Mouse (Mus musculus): ENCODE measurements at regions not wholly inside any gene's neighbourhood (a gene's known extent, or its start where the extent isn't known, plus 50 kb on each side); places are given as distances from the start of the nearest gene placed in this dataset.
"Not testable (repeated sequence)": the region's sequence is repeated elsewhere in the genome, so short reads cannot be mapped to it uniquely, and the experiment has no call there.

DNA sequence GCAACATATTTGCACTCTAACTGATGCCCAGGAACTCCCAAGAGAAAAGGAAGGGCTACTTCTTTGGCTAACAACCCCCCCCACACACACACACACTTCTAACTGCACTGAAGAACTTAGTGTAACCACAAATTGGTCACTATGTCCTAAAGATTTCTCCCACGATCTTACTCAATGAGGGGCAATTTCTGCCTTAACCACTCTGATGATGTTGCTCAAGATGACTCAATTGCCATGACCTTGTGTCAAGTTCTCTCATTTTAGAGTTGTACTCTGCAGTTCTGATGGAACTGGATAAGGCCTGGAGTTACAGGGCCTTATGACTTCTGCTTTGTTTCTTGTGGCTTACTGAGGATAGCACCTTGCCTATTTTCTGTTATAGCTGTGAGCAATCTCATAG lies 81.7 kb downstream of the Sem1 start:
- Histone ChIP-seq H3K4me1 (ENCODE audit: control insufficient read depth, insufficient read depth, low read length) (no peaks in the 10 kb centered on the region), H3K9ac (ENCODE audit: low read depth, low read length) (no peak overlapping the region), H3K27me3 (replicated peaks; ENCODE audit: control insufficient read depth, insufficient read depth, low read length) (no peaks in the 10 kb centered on the region), H3K4me3 (ENCODE audit: low read length) (no peak overlapping the region), H3K27ac (ENCODE audit: low read length) (no peak overlapping the region), H3K9me3 (ENCODE audit: control insufficient read depth, low read length) (no peaks in the 10 kb centered on the region), H3K36me3 (ENCODE audit: control insufficient read depth, insufficient read depth, low read length) (no peaks in the 10 kb centered on the region), H3K4me2 (ENCODE audit: low read depth, low read length) (no peak overlapping the region)
- no peak for ATAC-seq
- WGBS, result 77% methylated on average over 1 of the region's 1 CpGs

DNA sequence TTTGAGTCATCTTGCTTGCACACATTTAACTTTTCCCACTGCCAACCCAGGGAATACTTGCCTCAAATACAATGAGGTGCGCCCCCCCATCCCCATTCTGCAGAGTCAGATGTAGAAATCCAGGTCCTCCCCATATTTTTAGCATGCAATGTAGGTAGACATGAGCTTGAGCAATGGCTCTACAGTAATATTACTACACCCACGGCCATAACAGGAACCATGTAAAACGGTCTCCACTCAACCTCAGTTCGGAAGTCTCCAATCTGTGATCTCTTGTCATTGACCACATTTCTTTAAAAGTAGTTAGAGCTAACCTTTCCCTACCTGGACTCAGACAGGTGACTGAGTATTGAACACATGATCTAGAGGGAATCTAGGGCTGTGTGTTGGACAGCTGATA lies 82.1 kb downstream of the Sem1 start:
- Histone ChIP-seq H3K36me3 (ENCODE audit: control insufficient read depth, insufficient read depth, low read length) (no peaks in the 10 kb centered on the region), H3K4me2 (ENCODE audit: low read depth, low read length) (no peak overlapping the region), H3K9ac (ENCODE audit: low read depth, low read length) (no peak overlapping the region), H3K9me3 (ENCODE audit: control insufficient read depth, low read length) (no peaks in the 10 kb centered on the region), H3K27me3 (replicated peaks; ENCODE audit: control insufficient read depth, insufficient read depth, low read length) (no peaks in the 10 kb centered on the region), H3K4me1 (ENCODE audit: control insufficient read depth, insufficient read depth, low read length) (no peaks in the 10 kb centered on the region), H3K27ac (ENCODE audit: low read length) (no peak overlapping the region), H3K4me3 (ENCODE audit: low read length) (no peak overlapping the region)
- no peak for ATAC-seq
- WGBS, result 92% methylated on average over 4 of the region's 4 CpGs

DNA sequence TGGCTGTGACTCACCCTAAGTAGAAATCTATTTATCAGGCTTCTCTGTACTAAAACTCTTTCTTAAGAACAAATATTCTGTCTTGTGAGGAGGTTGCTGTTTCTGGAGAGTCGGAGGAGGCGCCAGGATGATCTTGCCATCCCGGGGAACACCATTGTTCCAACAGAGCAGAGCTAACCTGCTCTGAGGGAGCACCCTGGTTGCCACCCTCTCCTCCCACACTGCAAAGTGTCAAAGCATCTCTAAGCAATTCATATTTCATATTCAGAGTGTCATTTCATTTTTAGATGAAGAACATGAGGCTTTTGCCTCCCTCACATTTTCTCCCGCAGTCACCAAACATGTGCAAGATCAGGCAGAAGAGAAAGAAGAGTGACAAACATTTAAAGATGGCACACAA lies 90.3 kb downstream of the Sem1 start:
- Histone ChIP-seq H3K9ac (ENCODE audit: low read depth, low read length) (no peak overlapping the region), H3K27ac (ENCODE audit: low read length) (no peak overlapping the region), H3K9me3 (ENCODE audit: control insufficient read depth, low read length) (no peaks in the 10 kb centered on the region), H3K4me1 (ENCODE audit: control insufficient read depth, insufficient read depth, low read length) (no peaks in the 10 kb centered on the region), H3K4me2 (ENCODE audit: low read depth, low read length) (no peak overlapping the region), H3K27me3 (replicated peaks; ENCODE audit: control insufficient read depth, insufficient read depth, low read length) (no peaks in the 10 kb centered on the region), H3K4me3 (ENCODE audit: low read length) (no peak overlapping the region), H3K36me3 (ENCODE audit: control insufficient read depth, insufficient read depth, low read length) (no peaks in the 10 kb centered on the region)
- WGBS, result 82% methylated on average over 4 of the region's 4 CpGs
- ATAC-seq, result no peak

DNA sequence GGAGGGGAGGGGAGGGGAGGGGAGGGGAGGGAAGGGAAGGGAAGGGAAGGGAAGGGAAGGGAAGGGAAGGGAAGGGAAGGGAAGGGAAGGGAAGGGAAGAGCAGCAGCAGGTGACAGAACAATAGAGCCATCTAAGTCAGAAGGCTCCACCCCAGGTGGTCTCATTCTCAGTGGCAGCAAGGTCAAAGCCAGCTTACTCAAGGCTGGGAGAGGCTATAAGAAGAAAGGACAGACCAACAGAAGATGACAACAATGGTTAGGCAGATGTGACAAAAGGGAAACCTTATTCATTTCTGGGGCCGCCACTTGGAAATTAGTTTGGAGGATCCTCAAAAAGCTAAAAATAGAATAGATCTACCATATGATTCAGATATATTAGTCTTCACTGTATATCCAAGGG lies 96.9 kb downstream of the Sem1 start:
- not testable (repeated sequence) for H3K4me2 ChIP-seq (ENCODE audit: low read depth, low read length); ATAC-seq; H3K4me1 ChIP-seq (ENCODE audit: control insufficient read depth, insufficient read depth, low read length); H3K36me3 ChIP-seq (ENCODE audit: control insufficient read depth, insufficient read depth, low read length); H3K9ac ChIP-seq (ENCODE audit: low read depth, low read length); H3K27me3 ChIP-seq (replicated peaks; ENCODE audit: control insufficient read depth, insufficient read depth, low read length); H3K27ac ChIP-seq (ENCODE audit: low read length); H3K4me3 ChIP-seq (ENCODE audit: low read length); H3K9me3 ChIP-seq (ENCODE audit: control insufficient read depth, low read length)
- 92% methylated on average over 1 of the region's 1 CpGs for WGBS

DNA sequence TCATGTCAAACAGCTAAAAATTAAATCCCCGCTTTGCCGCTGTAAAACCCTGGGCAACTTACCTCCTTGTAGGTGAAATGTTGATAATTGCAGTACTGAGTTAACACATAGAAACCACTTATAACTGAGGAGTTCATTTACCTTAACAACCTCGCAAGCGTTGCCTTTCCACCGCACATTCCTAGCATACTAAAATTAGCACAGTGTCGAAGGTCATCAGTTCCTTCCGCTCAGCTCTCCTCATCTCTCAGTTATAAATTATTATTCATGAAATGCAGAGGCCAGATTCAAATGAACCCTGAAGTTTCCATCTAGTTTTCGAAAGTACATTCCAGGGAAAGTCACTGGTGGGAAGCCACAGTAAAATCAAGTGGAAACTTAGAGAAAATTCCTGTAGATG lies 108.1 kb downstream of the Sem1 start:
- H3K9me3 ChIP-seq (ENCODE audit: control insufficient read depth, low read length), result no peaks in the 10 kb centered on the region
- H3K4me3 ChIP-seq (ENCODE audit: low read length), result no peak overlapping the region
- H3K4me1 ChIP-seq (ENCODE audit: control insufficient read depth, insufficient read depth, low read length), result no peaks in the 10 kb centered on the region
- no peak for ATAC-seq
- no peak overlapping the region for H3K9ac ChIP-seq (ENCODE audit: low read depth, low read length)
- WGBS, result 57% methylated on average over 8 of the region's 8 CpGs
- no peaks in the 10 kb centered on the region for H3K36me3 ChIP-seq (ENCODE audit: control insufficient read depth, insufficient read depth, low read length)
- no peaks in the 10 kb centered on the region for H3K27me3 ChIP-seq (replicated peaks; ENCODE audit: control insufficient read depth, insufficient read depth, low read length)
- no peak overlapping the region for H3K4me2 ChIP-seq (ENCODE audit: low read depth, low read length)
- no peak overlapping the region for H3K27ac ChIP-seq (ENCODE audit: low read length)

DNA sequence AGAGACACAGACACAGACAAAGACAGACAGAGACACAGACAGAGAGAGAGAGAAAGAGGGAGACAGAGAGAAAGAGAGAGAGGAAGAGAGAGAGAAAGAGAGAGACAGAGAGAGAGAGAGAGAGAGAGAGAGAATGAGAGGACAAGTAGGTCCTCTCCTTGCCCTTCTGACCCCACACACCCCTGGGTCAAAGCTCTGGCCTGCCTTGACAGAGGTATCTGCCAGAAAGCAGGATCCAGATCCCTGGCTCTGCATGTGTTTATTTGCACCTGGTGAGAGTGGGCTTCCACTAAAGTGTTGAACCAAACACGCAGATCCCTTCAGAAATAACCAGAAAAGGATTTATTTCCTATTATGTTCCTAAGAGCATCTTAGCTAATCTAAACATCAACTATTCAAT lies 110.9 kb downstream of the Sem1 start:
- no peaks in the 10 kb centered on the region for H3K36me3 ChIP-seq (ENCODE audit: control insufficient read depth, insufficient read depth, low read length)
- no peak overlapping the region for H3K4me2 ChIP-seq (ENCODE audit: low read depth, low read length)
- H3K27me3 ChIP-seq (replicated peaks; ENCODE audit: control insufficient read depth, insufficient read depth, low read length), result no peaks in the 10 kb centered on the region
- H3K9ac ChIP-seq (ENCODE audit: low read depth, low read length), result no peak overlapping the region
- 0 out of 2 replicates have a peak, but pooled peaks cover 2% of the 10 kb centered on the region for H3K4me1 ChIP-seq (ENCODE audit: control insufficient read depth, insufficient read depth, low read length)
- no peak for ATAC-seq
- no peak overlapping the region for H3K4me3 ChIP-seq (ENCODE audit: low read length)
- no peaks in the 10 kb centered on the region for H3K9me3 ChIP-seq (ENCODE audit: control insufficient read depth, low read length)
- WGBS, result 24% methylated on average over 1 of the region's 1 CpGs
- no peak overlapping the region for H3K27ac ChIP-seq (ENCODE audit: low read length)

DNA sequence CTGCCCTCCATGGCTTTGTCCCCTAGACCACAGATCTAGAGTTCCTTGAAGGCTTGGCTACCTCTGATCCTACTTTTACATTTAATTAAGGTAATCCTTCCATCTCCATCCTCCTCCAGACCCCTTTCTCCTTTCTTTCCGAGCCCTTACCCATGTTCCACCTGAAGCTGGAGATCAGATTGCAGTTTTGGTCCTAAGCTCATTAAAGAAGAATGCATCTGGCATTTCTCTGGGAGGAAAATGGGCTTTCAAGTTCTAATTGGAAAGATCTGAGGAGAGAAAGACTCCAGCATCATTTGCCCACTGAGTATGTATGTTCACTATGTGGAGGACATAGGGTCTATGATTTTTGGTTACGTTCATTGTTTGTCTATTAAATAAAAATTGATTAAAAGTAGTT lies 112.2 kb downstream of the Sem1 start:
- 81% methylated on average over 2 of the region's 2 CpGs for WGBS

DNA sequence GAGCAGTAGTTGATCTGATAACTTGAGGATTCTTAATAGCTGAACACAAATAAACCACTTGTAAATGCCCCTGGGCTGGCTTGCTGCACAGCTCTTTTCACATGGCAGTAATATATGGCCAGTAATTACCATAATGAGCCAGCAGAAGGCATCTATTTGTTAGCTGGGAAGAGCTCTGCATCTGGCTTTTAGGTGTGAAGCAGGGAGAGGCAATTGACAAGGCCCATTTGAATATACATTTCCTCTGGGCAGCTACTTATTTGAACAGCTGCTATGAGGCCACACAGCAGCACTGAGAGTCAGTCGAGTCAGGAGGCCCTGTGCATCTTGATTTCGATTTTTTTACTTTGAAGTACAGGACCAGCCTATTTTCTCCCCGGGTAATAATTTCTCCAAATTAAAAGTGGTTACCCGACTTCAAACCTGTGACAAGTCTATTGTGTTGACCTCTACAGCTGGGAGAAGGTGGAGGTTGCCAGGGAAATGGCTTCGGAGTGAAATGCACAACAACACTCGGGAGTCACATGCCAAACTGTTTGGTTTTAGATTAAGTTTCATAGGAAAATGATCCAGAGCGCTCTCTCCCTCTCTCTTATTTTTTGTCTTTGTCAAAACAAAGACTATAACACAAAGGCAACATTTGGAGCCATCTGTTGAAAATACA lies 114.5 kb downstream of the Sem1 start:
- Histone ChIP-seq H3K27me3 (replicated peaks; ENCODE audit: control insufficient read depth, insufficient read depth, low read length) (no peaks in the 10 kb centered on the region), H3K9ac (ENCODE audit: low read depth, low read length) (no peak overlapping the region), H3K27ac (ENCODE audit: low read length) (no peak overlapping the region), H3K4me3 (ENCODE audit: low read length) (no peak overlapping the region), H3K36me3 (ENCODE audit: control insufficient read depth, insufficient read depth, low read length) (no peaks in the 10 kb centered on the region), H3K4me1 (ENCODE audit: control insufficient read depth, insufficient read depth, low read length) (peaks cover 4% of the 10 kb centered on the region; the same call in 1 of the 2 replicates), H3K9me3 (ENCODE audit: control insufficient read depth, low read length) (no peaks in the 10 kb centered on the region), H3K4me2 (ENCODE audit: low read depth, low read length) (no peak overlapping the region)
- 31% methylated on average over 7 of the region's 7 CpGs for WGBS
- ATAC-seq, result 0 out of 2 replicates have a peak, but pooled peaks have one; percentile 23

More for the DNA sequence above, 112.2 kb downstream of the Sem1 start:
- no peaks in the 10 kb centered on the region for H3K36me3 ChIP-seq (ENCODE audit: control insufficient read depth, insufficient read depth, low read length)
- no peak for ATAC-seq
- no peak overlapping the region for H3K9ac ChIP-seq (ENCODE audit: low read depth, low read length)
- H3K4me3 ChIP-seq (ENCODE audit: low read length), result no peak overlapping the region
- no peak overlapping the region for H3K27ac ChIP-seq (ENCODE audit: low read length)
- H3K27me3 ChIP-seq (replicated peaks; ENCODE audit: control insufficient read depth, insufficient read depth, low read length), result no peaks in the 10 kb centered on the region
- H3K4me1 ChIP-seq (ENCODE audit: control insufficient read depth, insufficient read depth, low read length), result 0 out of 2 replicates have a peak, but pooled peaks cover 2% of the 10 kb centered on the region
- no peaks in the 10 kb centered on the region for H3K9me3 ChIP-seq (ENCODE audit: control insufficient read depth, low read length)
- H3K4me2 ChIP-seq (ENCODE audit: low read depth, low read length), result no peak overlapping the region

DNA sequence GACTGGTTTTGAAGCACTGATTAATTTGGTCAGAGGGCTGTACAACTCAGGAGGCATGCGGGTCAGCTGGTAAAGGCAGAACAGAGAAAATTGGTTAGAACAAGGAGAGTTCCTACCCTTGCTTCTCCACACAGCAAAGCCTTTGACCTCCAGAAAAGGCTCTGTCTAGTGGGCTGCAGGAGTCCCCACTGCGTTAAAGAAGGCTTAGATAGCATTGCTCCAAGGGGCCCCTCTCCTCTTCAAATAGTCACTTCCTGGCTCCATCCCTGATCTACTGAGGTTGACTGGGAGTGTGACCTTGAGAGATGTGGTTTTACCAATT lies 118.6 kb downstream of the Sem1 start:
- Histone ChIP-seq H3K4me3 (ENCODE audit: low read length) (no peak overlapping the region), H3K4me1 (ENCODE audit: control insufficient read depth, insufficient read depth, low read length) (peaks cover 4% of the 10 kb centered on the region; the same call in 1 of the 2 replicates), H3K4me2 (ENCODE audit: low read depth, low read length) (no peak overlapping the region), H3K9ac (ENCODE audit: low read depth, low read length) (no peak overlapping the region), H3K27me3 (replicated peaks; ENCODE audit: control insufficient read depth, insufficient read depth, low read length) (no peaks in the 10 kb centered on the region), H3K9me3 (ENCODE audit: control insufficient read depth, low read length) (no peaks in the 10 kb centered on the region), H3K27ac (ENCODE audit: low read length) (no peak overlapping the region), H3K36me3 (ENCODE audit: control insufficient read depth, insufficient read depth, low read length) (no peaks in the 10 kb centered on the region)
- 25% methylated on average over 2 of the region's 2 CpGs for WGBS
- 0 out of 2 replicates have a peak, but pooled peaks have one; percentile 32 for ATAC-seq
